In genomic region chr11:79083018-79083441, GRCm38 (mm10) we compare ENCODE assay signal across 9 mouse cellular contexts.
A peak's percentile ranks its signal among the peaks of the same experiment; 100 is the strongest.
DNase-seq lines count a peak whose midpoint lies in the region; ATAC-seq and TF ChIP-seq lines count a peak whose summit lies in the region.
"Had no signal": no experiment of that assay in that cellular context is flagged by ENCODE, and none has a peak within 500 bp of the region (broad histone marks: within the 10 kb centered on the region; RNA-seq: fewer than 3 reads in every experiment).

No protein-coding gene starts in this region.

- no peak for ATAC-seq in lung, embryonic 16.5 days (ENCODE audit: low read depth)
- no peak for ATAC-seq in hindbrain, postnatal 0 days

- H3K4me3 ChIP-seq in bone marrow, adult 2 months (replicated peaks; ENCODE audit: control insufficient read depth, low read depth, low read length): no peak overlapping the region
- H3K4me3 ChIP-seq in kidney, adult 2 months (ENCODE audit: insufficient read depth, low read depth, low read length): no peak overlapping the region
- H3K4me3 ChIP-seq in lung, embryonic 16.5 days (ENCODE audit: low read length): no peak overlapping the region
- H3K4me3 ChIP-seq in hindbrain, postnatal 0 days (ENCODE audit: low read length): no peak overlapping the region
- H3K4me3 ChIP-seq: hindbrain, embryonic 15.5 days had no signal

- H3K9ac ChIP-seq in lung, embryonic 16.5 days (ENCODE audit: low read length): peak overlapping the region; percentile 44
- H3K9ac ChIP-seq in hindbrain, postnatal 0 days (replicated peaks; ENCODE audit: low read length): no peak overlapping the region
- H3K9ac ChIP-seq: hindbrain, embryonic 15.5 days had no signal

- no peaks in the 10 kb centered on the region for H3K27me3 ChIP-seq in kidney, adult 2 months (replicated peaks; ENCODE audit: control insufficient read depth, insufficient read depth, low read length)
- no peaks in the 10 kb centered on the region for H3K27me3 ChIP-seq in lung, embryonic 16.5 days (ENCODE audit: control insufficient read depth, insufficient read depth, low read depth, low read length)
- H3K27me3 ChIP-seq in hindbrain, postnatal 0 days (ENCODE audit: insufficient read depth, low read length): no peaks in the 10 kb centered on the region
- H3K27me3 ChIP-seq: hindbrain, embryonic 15.5 days had no signal

- no peak overlapping the region for H3K4me2 ChIP-seq in lung, embryonic 16.5 days (ENCODE audit: low read depth, low read length)
- H3K4me2 ChIP-seq in hindbrain, postnatal 0 days (ENCODE audit: low read depth, low read length): no peak overlapping the region
- H3K4me2 ChIP-seq: hindbrain, embryonic 15.5 days had no signal

- 0 out of 2 replicates have a peak overlapping the region, but pooled peaks have one; percentile 3 for H3K27ac ChIP-seq in bone marrow, adult 2 months (ENCODE audit: control insufficient read depth, insufficient read depth, low read depth, low read length, poor library complexity)
- peak overlapping the region; percentile 47 for H3K27ac ChIP-seq in kidney, adult 2 months (ENCODE audit: insufficient read depth, low read depth, low read length)
- peak overlapping the region; percentile 56 for H3K27ac ChIP-seq in lung, embryonic 16.5 days (ENCODE audit: low read length)
- H3K27ac ChIP-seq in hindbrain, postnatal 0 days: no peak overlapping the region
- H3K27ac ChIP-seq: hindbrain, embryonic 15.5 days had no signal

- 41% methylated on average over 11 of the region's 11 CpGs for WGBS in bone marrow, adult 2 months
- 47% methylated on average over 11 of the region's 11 CpGs for WGBS in kidney, adult 2 months
- 27% methylated on average over 11 of the region's 11 CpGs for WGBS in lung, embryonic 16.5 days
- 71% methylated on average over 11 of the region's 11 CpGs for WGBS in hindbrain, postnatal 0 days

- TF ChIP-seq CTCF in bone marrow, adult 2 months (IDR thresholded peaks at IDR 0.05; ENCODE audit: control insufficient read depth, insufficient read depth, low read length): no peak
- TF ChIP-seq CTCF in kidney, adult 2 months (conservative IDR thresholded peaks at IDR 0.05; ENCODE audit: insufficient read depth, insufficient read length, low read depth, low read length): no peak
- TF ChIP-seq CTCF in hindbrain, postnatal 0 days (IDR thresholded peaks at IDR 0.05; ENCODE audit: low read depth): no peak

- no peaks in the 10 kb centered on the region for H3K36me3 ChIP-seq in kidney, adult 2 months (ENCODE audit: control insufficient read depth, insufficient read depth, low read length)
- no peaks in the 10 kb centered on the region for H3K36me3 ChIP-seq in lung, embryonic 16.5 days (ENCODE audit: control insufficient read depth, insufficient read depth, low read length)
- no peaks in the 10 kb centered on the region for H3K36me3 ChIP-seq in hindbrain, postnatal 0 days (ENCODE audit: insufficient read depth, low read length)
- H3K36me3 ChIP-seq: hindbrain, embryonic 15.5 days had no signal

- H3K9me3 ChIP-seq in lung, embryonic 16.5 days (ENCODE audit: control insufficient read depth, low read length): no peaks in the 10 kb centered on the region
- no peaks in the 10 kb centered on the region for H3K9me3 ChIP-seq in hindbrain, postnatal 0 days (ENCODE audit: low read length)
- H3K9me3 ChIP-seq: hindbrain, embryonic 15.5 days had no signal

- peaks cover 9% of the 10 kb centered on the region for H3K4me1 ChIP-seq in bone marrow, adult 2 months (ENCODE audit: control insufficient read depth, insufficient read depth, low read length)
- H3K4me1 ChIP-seq in kidney, adult 2 months (ENCODE audit: control insufficient read depth, insufficient read depth, low read length): peaks cover 10% of the 10 kb centered on the region
- H3K4me1 ChIP-seq in lung, embryonic 16.5 days (replicated peaks; ENCODE audit: control insufficient read depth, insufficient read depth, low read length): peaks cover 51% of the 10 kb centered on the region
- no peaks in the 10 kb centered on the region for H3K4me1 ChIP-seq in hindbrain, postnatal 0 days (ENCODE audit: insufficient read depth, low read length)
- H3K4me1 ChIP-seq: hindbrain, embryonic 15.5 days had no signal

- no peak for TF ChIP-seq POLR2A in bone marrow, adult 2 months (IDR thresholded peaks at IDR 0.05; ENCODE audit: borderline replicate concordance, control insufficient read depth, low read depth, low read length)
- TF ChIP-seq POLR2A in kidney, adult 2 months (IDR thresholded peaks at IDR 0.05; ENCODE audit: low read depth, low read length): no peak

- DNase-seq in heart, adult 11 months: peak; percentile 97
- DNase-seq in heart, adult 8-10 months (ENCODE audit: low spot score): no peak
- DNase-seq in kidney, adult 2 months: peak; percentile 76
- no peak for DNase-seq in hindbrain, postnatal 0 days (ENCODE audit: low spot score)
- no peak for DNase-seq in embryo, embryonic 10 days (ENCODE audit: low spot score)
- no peak for DNase-seq in gastrocnemius, postnatal 4 days (ENCODE audit: low spot score in 2 of 2)

Comparison
In these comparisons a context has a peak if more than half of its experiments do, and no peak if none do; other contexts are left out.
1. DNase-seq: peak in heart, adult 11 months (single experiment) and kidney, adult 2 months (single experiment); none in heart, adult 8-10 months (single experiment), hindbrain, postnatal 0 days (single experiment), embryo, embryonic 10 days (single experiment) and gastrocnemius, postnatal 4 days (0 of 2).